Mouse (Mus musculus) heart, embryonic 12.5 days (tissue): Measurements from ENCODE around the gene Iltifb. TPM values are rescaled to one million over a fixed set of nuclear protein-coding genes. Genes with fewer than 3 reads are reported as not detected.
"Not testable (repeated sequence)": the region's sequence is repeated elsewhere in the genome, so short reads cannot be mapped to it uniquely, and the experiment has no call there.

Experiments
- ATAC-seq: fragments of 200-750 bp; cut with Nextera tagmentation; 2 replicates; pipeline ENCODE4 v1.8.0; 2017; ENCODE audit warnings: moderate TSS enrichment, moderate library complexity; ENCODE audit not compliant: insufficient number of reproducible peaks, low FRiP score
- H3K27ac ChIP-seq: fragments of 300-500 bp; sonication (generic); 2 replicates; pipeline ENCODE4 v1.5.1; 2016; ENCODE audit warnings: mild to moderate bottlenecking, moderate library complexity; ENCODE audit not compliant: poor library complexity, severe bottlenecking
- H3K27me3 ChIP-seq: fragments of 300-500 bp; sonication (generic); replicated peaks from 2 replicates; pipeline ENCODE4 v1.6.1; 2016; ENCODE audit warnings: mild to moderate bottlenecking, moderate library complexity
- H3K36me3 ChIP-seq: fragments of 300-500 bp; sonication (generic); 2 replicates; pipeline ENCODE4 v1.6.1; 2016; ENCODE audit warnings: mild to moderate bottlenecking, moderate library complexity
- H3K4me1 ChIP-seq: fragments of 300-500 bp; sonication (generic); replicated peaks from 2 replicates; pipeline ENCODE4 v1.6.1; 2016; ENCODE audit warnings: mild to moderate bottlenecking
- H3K4me2 ChIP-seq: fragments of 300-500 bp; sonication (generic); 2 replicates; pipeline ENCODE4 v1.6.1; 2016; ENCODE audit warnings: mild to moderate bottlenecking, moderate library complexity
- H3K4me3 ChIP-seq: fragments of 300-500 bp; sonication (generic); 2 replicates; pipeline ENCODE4 v1.5.1; 2016; ENCODE audit warnings: mild to moderate bottlenecking
- H3K9ac ChIP-seq: fragments of 300-500 bp; sonication (generic); 2 replicates; pipeline ENCODE4 v1.6.1; 2016; ENCODE audit warnings: mild to moderate bottlenecking, moderate library complexity
- H3K9me3 ChIP-seq: fragments of 300-500 bp; sonication (generic); replicated peaks from 2 replicates; pipeline ENCODE4 v1.6.1; 2016; ENCODE audit warnings: mild to moderate bottlenecking, moderate library complexity
- whole genome bisulfite sequencing: fragments of 180-500 bp; shearing (Covaris S2); methylation state at CpG from one replicate; pipeline ENCODE4 v1.1.7; 2016; 5-methylcytosine and 5-hydroxymethylcytosine counted together
- polyA plus RNA-seq: library from polyadenylated mRNA; unstranded; fragments of >200 nt; fragmentation: Nextera tagmentation; extraction: Ambion mirVana; gene quantifications from 2 replicates; pipeline ENCODE4 v1.2.1, GENCODE M21; 2016

The Iltifb gene
- not detected in 2 replicates for polyA plus RNA-seq

DNA sequence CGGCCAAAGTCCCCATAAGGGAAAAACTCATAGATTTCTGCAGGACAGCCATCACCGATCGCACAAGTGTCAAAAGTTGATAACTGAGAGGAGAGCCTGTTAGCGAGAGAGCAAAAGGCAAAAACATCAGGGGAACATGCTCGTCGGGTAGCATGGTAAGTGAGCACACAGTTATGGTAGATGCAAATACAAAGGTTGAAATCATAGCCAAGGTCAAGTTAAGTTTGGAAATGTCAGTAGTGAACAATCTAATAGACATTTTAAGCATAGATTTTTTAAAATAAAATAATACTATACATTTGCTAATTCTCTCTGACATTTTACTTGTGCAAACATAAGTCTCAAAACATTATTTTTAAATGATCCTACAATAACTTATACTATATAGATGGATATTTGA, at the start of gene Iltifb:
Gene Iltifb (minus strand): TSS at position 101 of the 400 bp plus-strand sequence.
- H3K9ac ChIP-seq: no peak within 1 kb of the TSS
- no peaks in the 10 kb centered on the region for H3K4me1 ChIP-seq
- 80% methylated on average over 6 of the region's 6 CpGs for WGBS
- no peaks in the 10 kb centered on the region for H3K9me3 ChIP-seq
- H3K4me2 ChIP-seq: no peak within 1 kb of the TSS
- no peaks in the 10 kb centered on the region for H3K36me3 ChIP-seq
- H3K27me3 ChIP-seq: no peaks in the 10 kb centered on the region
- no peak for ATAC-seq
- no peak within 1 kb of the TSS for H3K27ac ChIP-seq
- no peak within 1 kb of the TSS for H3K4me3 ChIP-seq

GRCm38 (mm10) chr10:118343155-118343554, 48.3 kb upstream of the Iltifb start, which contains the start of gene Gm9046:
Gene Gm9046 (minus strand): TSS chr10:118343255.
- ATAC-seq, H3K4me3 ChIP-seq, H3K27me3 ChIP-seq, H3K36me3 ChIP-seq, H3K4me1 ChIP-seq, H3K9me3 ChIP-seq, H3K4me2 ChIP-seq, H3K9ac ChIP-seq, H3K27ac ChIP-seq: not testable (repeated sequence)
- no CpG with 5 or more reads among the region's 14 CpGs for WGBS

DNA sequence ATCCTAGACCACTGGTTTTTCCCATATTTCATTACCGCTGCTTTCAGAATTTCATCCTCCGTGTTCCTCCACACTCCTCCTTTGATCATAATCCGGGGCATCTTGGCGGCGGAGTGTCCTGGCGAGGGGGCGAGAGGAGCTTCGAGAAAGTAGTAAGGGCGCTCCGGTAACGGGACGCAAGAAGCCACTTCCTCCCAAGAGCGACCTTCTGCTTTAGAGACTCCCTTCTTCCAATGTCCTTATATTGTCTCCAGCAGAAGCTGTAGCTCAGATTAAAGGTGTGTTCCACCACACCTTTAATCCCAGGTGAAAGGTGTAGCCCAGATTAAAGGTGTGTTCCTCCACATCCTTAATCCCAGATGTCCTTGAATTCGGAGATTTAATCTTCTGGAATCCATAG, 42.9 kb upstream of the Iltifb start, which contains the start of gene Gm9045:
Gene Gm9045 (minus strand): TSS at position 101 of the 400 bp plus-strand sequence.
- not testable (repeated sequence) for H3K36me3 ChIP-seq, H3K27ac ChIP-seq, H3K9me3 ChIP-seq, H3K9ac ChIP-seq, H3K4me3 ChIP-seq, H3K4me2 ChIP-seq, H3K4me1 ChIP-seq, H3K27me3 ChIP-seq, ATAC-seq
- no CpG with 5 or more reads among the region's 14 CpGs for WGBS

DNA sequence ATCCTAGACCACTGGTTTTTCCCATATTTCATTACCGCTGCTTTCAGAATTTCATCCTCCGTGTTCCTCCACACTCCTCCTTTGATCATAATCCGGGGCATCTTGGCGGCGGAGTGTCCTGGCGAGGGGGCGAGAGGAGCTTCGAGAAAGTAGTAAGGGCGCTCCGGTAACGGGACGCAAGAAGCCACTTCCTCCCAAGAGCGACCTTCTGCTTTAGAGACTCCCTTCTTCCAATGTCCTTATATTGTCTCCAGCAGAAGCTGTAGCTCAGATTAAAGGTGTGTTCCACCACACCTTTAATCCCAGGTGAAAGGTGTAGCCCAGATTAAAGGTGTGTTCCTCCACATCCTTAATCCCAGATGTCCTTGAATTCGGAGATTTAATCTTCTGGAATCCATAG, 37.5 kb upstream of the Iltifb start, which contains the start of gene Gm9044:
Gene Gm9044 (minus strand): TSS at position 101 of the 400 bp plus-strand sequence.
- H3K27me3 ChIP-seq, ATAC-seq, H3K4me2 ChIP-seq, H3K4me3 ChIP-seq, H3K9ac ChIP-seq, H3K36me3 ChIP-seq, H3K27ac ChIP-seq, H3K4me1 ChIP-seq, H3K9me3 ChIP-seq: not testable (repeated sequence)
- no CpG with 5 or more reads among the region's 14 CpGs for WGBS

- not testable (repeated sequence) for H3K27ac ChIP-seq, H3K9ac ChIP-seq, H3K27me3 ChIP-seq, H3K9me3 ChIP-seq, H3K4me1 ChIP-seq, H3K4me2 ChIP-seq, ATAC-seq, H3K36me3 ChIP-seq, H3K4me3 ChIP-seq
- no CpG with 5 or more reads among the region's 11 CpGs for WGBS
Observed at GRCm38 (mm10) chr10:118326869-118327268, 32.0 kb upstream of the Iltifb start, which contains the start of gene Gm9040. Gene Gm9040 (minus strand): TSS chr10:118326969.

DNA sequence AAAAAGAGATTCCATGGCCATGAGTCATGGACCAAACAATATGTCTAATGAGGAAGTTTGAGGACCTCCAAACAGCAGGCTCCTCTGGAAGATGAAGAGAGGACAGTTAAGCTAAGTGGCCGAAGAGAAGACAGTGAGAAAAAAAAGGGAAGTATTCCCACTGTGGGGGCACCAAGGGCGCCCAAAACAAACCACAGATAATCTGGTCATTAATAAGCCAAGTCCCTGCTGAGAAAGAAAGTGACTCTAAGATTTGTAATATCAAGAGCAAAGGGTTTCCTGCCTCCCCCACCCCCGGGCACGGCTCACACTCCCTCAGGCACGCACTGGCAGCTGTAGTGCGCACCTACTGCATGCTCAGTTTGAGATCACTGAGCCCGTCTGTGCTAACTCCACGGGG, 24.2 kb upstream of the Iltifb start:
- 78% methylated on average over 8 of the region's 8 CpGs for WGBS
- no peak for ATAC-seq

GRCm38 (mm10) chr10:118302133-118302532, 7.3 kb upstream of the Iltifb start:
- ATAC-seq, H3K36me3 ChIP-seq, H3K27ac ChIP-seq, H3K4me1 ChIP-seq, H3K9me3 ChIP-seq, H3K4me2 ChIP-seq, H3K4me3 ChIP-seq, H3K27me3 ChIP-seq, H3K9ac ChIP-seq: not testable (repeated sequence)
- WGBS: 44% methylated on average over 2 of the region's 2 CpGs

More for the DNA sequence above, 24.2 kb upstream of the Iltifb start:
- H3K4me3 ChIP-seq: no peak overlapping the region
- no peak overlapping the region for H3K9ac ChIP-seq
- H3K4me2 ChIP-seq: no peak overlapping the region
- no peaks in the 10 kb centered on the region for H3K4me1 ChIP-seq
- no peaks in the 10 kb centered on the region for H3K36me3 ChIP-seq
- H3K27ac ChIP-seq: no peak overlapping the region
- no peaks in the 10 kb centered on the region for H3K27me3 ChIP-seq
- no peaks in the 10 kb centered on the region for H3K9me3 ChIP-seq

- 67% methylated on average over 3 of the region's 5 CpGs for WGBS
- not testable (repeated sequence) for ATAC-seq
Observed at GRCm38 (mm10) chr10:118283016-118283415, 11.8 kb downstream of the Iltifb start.

GRCm38 (mm10) chr10:118282565-118282964, 12.3 kb downstream of the Iltifb start:
- H3K36me3 ChIP-seq, H3K27ac ChIP-seq, H3K4me1 ChIP-seq, H3K4me2 ChIP-seq, ATAC-seq, H3K9ac ChIP-seq, H3K27me3 ChIP-seq, H3K4me3 ChIP-seq, H3K9me3 ChIP-seq: not testable (repeated sequence)
- WGBS: 67% methylated on average over 7 of the region's 7 CpGs

More at GRCm38 (mm10) chr10:118283016-118283415, 11.8 kb downstream of the Iltifb start:
- not testable (repeated sequence) for H3K9ac ChIP-seq, H3K4me1 ChIP-seq, H3K27me3 ChIP-seq, H3K4me2 ChIP-seq, H3K36me3 ChIP-seq, H3K4me3 ChIP-seq, H3K9me3 ChIP-seq, H3K27ac ChIP-seq

- H3K4me2 ChIP-seq, H3K27ac ChIP-seq, H3K36me3 ChIP-seq, H3K27me3 ChIP-seq, H3K9me3 ChIP-seq, H3K9ac ChIP-seq, H3K4me3 ChIP-seq, ATAC-seq, H3K4me1 ChIP-seq: not testable (repeated sequence)
- no CpG with 5 or more reads among the region's 4 CpGs for WGBS
Observed at GRCm38 (mm10) chr10:118278069-118278468, 16.8 kb downstream of the Iltifb start.

DNA sequence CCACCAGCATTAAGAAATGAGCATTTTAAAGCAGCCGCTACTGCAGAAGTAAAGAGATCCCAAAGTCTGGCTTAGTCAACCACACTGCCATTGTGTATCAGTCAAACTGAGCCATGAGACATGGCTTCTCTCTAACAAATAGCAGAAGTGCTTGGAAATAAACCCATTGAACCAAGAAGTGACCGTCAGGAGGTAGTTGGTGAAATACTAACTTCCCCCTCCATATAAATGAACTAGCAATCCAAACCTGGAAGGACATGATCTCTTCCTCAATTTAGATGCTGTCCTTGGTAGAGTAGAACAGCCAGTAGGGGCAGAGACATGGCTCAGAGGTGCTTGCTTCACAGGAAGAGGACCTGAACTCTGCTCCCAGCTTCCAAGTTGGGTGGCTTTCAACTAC, 23.4 kb downstream of the Iltifb start:
- not testable (repeated sequence) for H3K9me3 ChIP-seq, H3K4me1 ChIP-seq, H3K9ac ChIP-seq, H3K36me3 ChIP-seq, H3K27ac ChIP-seq, H3K4me3 ChIP-seq, H3K27me3 ChIP-seq, ATAC-seq, H3K4me2 ChIP-seq
- WGBS: 100% methylated on average over 1 of the region's 2 CpGs

DNA sequence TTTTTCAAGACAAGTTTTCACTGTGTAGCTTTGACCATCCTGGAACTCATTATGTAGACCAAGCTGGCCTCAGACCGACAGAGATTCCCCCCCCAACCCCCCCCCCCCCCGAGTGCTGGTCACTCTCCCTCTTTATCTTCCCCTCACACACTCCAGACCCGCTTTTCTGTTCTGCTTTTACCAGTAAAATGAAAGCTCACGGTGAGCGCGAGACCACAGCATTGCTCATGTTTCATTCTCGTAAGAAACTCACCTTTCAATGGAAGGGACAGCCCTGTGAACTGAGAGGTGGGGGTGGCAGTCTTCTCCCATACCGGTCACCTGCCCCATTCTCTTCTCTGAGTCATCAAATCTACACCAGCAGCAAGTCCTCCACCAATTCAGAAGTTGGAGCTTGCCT, 26.0 kb downstream of the Iltifb start:
- not testable (repeated sequence) for H3K4me2 ChIP-seq, H3K4me1 ChIP-seq, ATAC-seq, H3K9ac ChIP-seq, H3K9me3 ChIP-seq, H3K4me3 ChIP-seq, H3K36me3 ChIP-seq, H3K27me3 ChIP-seq, H3K27ac ChIP-seq
- 44% methylated on average over 4 of the region's 8 CpGs for WGBS
